Mouse (Mus musculus) midbrain, embryonic 16.5 days (tissue): ENCODE data around the gene Ptpn1. TPM values are rescaled to one million over a fixed set of nuclear protein-coding genes. Genes with fewer than 3 reads are reported as not detected.

Experiments used
- ATAC-seq: fragments of 200-750 bp; cut with Nextera tagmentation; 2 replicates; pipeline ENCODE4 v1.8.0; 2017; ENCODE audit warnings: moderate TSS enrichment
- H3K27ac ChIP-seq: fragments of 300-500 bp; sonication (generic); 2 replicates; pipeline ENCODE4 v1.5.1; 2014; ENCODE audit warnings: mild to moderate bottlenecking, low read length, mixed read lengths
- H3K27me3 ChIP-seq: fragments of 300-500 bp; sonication (generic); 2 replicates; pipeline ENCODE4 v1.6.1; 2014; ENCODE audit warnings: low read depth, low read length, mixed read lengths; ENCODE audit not compliant: control insufficient read depth, insufficient read depth
- H3K36me3 ChIP-seq: fragments of 300-500 bp; sonication (generic); 2 replicates; pipeline ENCODE4 v1.6.1; 2014; ENCODE audit warnings: mild to moderate bottlenecking, low read length, moderate library complexity, mixed read lengths; ENCODE audit not compliant: control insufficient read depth, insufficient read depth
- H3K4me1 ChIP-seq: fragments of 300-500 bp; sonication (generic); 2 replicates; pipeline ENCODE4 v1.6.1; 2014; ENCODE audit warnings: mild to moderate bottlenecking, low read length, mixed read lengths; ENCODE audit not compliant: control insufficient read depth, insufficient read depth
- H3K4me2 ChIP-seq: fragments of 300-500 bp; sonication (generic); 2 replicates; pipeline ENCODE4 v1.6.1; 2014; ENCODE audit warnings: mild to moderate bottlenecking, low read length, mixed read lengths
- H3K4me3 ChIP-seq: fragments of 300-500 bp; sonication (generic); 2 replicates; pipeline ENCODE4 v1.5.1; 2014; ENCODE audit warnings: low read depth, mild to moderate bottlenecking, low read length, moderate library complexity, mixed read lengths
- H3K9ac ChIP-seq: fragments of 300-500 bp; sonication (generic); 2 replicates; pipeline ENCODE4 v1.6.1; 2014; ENCODE audit warnings: low read depth, low read length, mixed read lengths
- H3K9me3 ChIP-seq: fragments of 300-500 bp; sonication (generic); replicated peaks from 2 replicates; pipeline ENCODE4 v1.6.1; 2014; ENCODE audit warnings: mild to moderate bottlenecking, low read length, mixed read lengths; ENCODE audit not compliant: control insufficient read depth, poor library complexity, severe bottlenecking
- WGBS: fragments of 180-500 bp; shearing (Covaris S2); extraction: QIAGEN DNeasy Blood & Tissue Kit; methylation state at CpG from one replicate; pipeline ENCODE4 v1.1.7; 2014; 5-methylcytosine and 5-hydroxymethylcytosine counted together
- polyA plus RNA-seq: library from polyadenylated mRNA; unstranded; fragments of >200 nt; fragmentation: Nextera tagmentation; extraction: Ambion mirVana; gene quantifications from 2 replicates; pipeline ENCODE4 v1.2.1, GENCODE M21; 2015

Ptpn1 gene
- polyA plus RNA-seq, 1 experiment from 2014 or later, result 79.8 TPM

DNA sequence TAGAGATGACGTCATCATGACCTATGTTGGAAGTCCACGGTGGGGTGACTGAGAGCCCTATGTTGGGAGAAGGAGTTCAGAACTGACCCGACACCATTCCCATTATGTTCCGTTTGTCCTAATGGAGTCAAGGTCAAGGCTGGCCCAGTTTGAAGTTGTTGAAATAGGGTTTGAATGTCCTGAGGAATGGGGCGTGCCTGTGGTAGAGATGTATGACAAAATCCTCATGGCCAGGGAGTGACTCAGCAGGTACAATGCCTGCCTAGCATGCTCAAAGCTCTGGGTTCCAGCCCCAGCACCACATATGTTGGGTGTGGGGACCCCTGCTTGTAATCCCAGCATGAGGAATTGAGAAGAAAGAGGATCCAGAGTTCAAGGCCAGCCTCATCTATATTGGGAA is 20.3 kb upstream of the Ptpn1 start:
- Histone ChIP-seq H3K4me1 (no peaks in the 10 kb centered on the region), H3K4me3 (no peak overlapping the region), H3K27me3 (no peaks in the 10 kb centered on the region), H3K4me2 (no peak overlapping the region), H3K9me3 (no peaks in the 10 kb centered on the region), H3K36me3 (no peaks in the 10 kb centered on the region), H3K27ac (no peak overlapping the region), H3K9ac (no peak overlapping the region)
- WGBS, result 95% methylated on average over 5 of the region's 5 CpGs
- ATAC-seq, result no peak

DNA sequence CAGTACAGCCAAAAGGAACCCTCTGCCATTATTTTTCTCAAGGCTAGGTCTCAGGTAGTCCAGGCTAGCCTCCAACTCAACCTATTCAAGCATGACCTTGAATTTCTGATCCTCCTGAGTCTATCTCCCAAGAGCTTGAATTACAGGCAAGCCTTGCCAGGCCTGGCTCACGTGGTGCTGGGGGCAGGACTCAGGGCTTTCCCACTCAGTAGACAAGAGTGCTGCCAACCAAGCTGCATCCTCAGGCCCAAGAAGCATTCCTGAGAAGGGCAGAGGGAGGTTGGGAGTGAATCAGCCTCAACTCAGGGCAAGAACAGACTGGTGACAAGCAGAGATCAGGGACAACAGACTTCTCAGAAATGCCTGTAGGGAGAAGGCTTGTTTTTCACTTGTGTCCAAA is 12.8 kb upstream of the Ptpn1 start:
- Histone ChIP-seq H3K9ac (no peak overlapping the region), H3K4me3 (no peak overlapping the region), H3K9me3 (no peaks in the 10 kb centered on the region), H3K27me3 (no peaks in the 10 kb centered on the region), H3K36me3 (no peaks in the 10 kb centered on the region), H3K4me1 (no peaks in the 10 kb centered on the region), H3K27ac (no peak overlapping the region), H3K4me2 (no peak overlapping the region)
- no peak for ATAC-seq
- WGBS, result 66% methylated on average over 1 of the region's 1 CpGs

DNA sequence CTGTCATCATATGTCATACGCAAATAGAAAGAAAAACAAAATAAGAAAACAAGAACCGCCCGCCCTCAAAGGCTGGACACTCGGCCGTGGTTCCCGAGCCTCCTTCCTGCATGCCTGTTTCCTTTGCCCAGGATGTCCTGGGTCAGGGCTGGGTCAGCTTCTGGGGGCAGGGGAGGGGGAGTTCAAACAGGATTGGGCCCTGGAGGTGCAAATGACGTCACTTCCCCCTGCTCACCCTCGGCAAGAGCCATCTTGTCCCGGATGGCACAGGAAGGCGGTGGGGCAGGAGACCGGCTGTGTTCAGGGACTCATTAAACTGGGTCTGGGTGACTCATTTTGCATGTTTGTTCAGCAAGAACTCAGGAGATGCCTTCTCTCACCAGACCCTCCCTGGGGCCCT is 11.8 kb upstream of the Ptpn1 start:
- Histone ChIP-seq H3K9ac (no peak overlapping the region), H3K27ac (no peak overlapping the region), H3K4me2 (no peak overlapping the region), H3K4me3 (no peak overlapping the region), H3K27me3 (no peaks in the 10 kb centered on the region), H3K36me3 (no peaks in the 10 kb centered on the region), H3K4me1 (no peaks in the 10 kb centered on the region; the same call in 1 of the 2 replicates), H3K9me3 (no peaks in the 10 kb centered on the region)
- ATAC-seq, result no peak
- 78% methylated on average over 11 of the region's 11 CpGs for WGBS

DNA sequence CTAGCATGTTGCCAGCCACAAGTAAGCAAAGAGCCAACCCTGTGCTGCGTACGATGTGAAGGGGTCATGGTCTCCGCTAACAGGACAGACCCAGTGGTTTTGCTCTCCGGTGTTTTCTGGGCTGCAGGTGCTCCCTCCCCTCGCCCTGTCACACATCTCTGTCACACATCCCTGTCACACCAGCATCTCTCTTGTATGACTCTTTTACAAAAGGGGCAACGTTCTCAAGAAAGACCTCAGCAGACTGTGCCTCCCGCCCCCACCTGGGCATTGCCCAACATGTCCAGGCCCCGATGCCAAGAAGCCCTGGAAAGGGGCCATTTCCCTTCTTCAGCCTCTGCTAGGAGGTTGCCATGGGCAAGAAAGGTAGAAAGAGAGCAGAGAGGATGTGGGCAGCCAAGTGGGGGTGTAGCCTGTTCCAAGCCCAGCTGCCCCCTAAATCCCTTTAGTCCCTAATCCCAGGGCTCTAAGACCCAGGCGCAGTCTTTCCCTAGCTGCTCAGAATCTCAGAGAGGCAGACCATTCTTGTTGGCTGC is 10.8 kb upstream of the Ptpn1 start:
- no peak overlapping the region for H3K9ac ChIP-seq
- no peak overlapping the region for H3K4me2 ChIP-seq
- H3K4me3 ChIP-seq, result no peak overlapping the region
- no peaks in the 10 kb centered on the region for H3K36me3 ChIP-seq
- H3K27me3 ChIP-seq, result no peaks in the 10 kb centered on the region
- no peak overlapping the region for H3K27ac ChIP-seq
- WGBS, result 83% methylated on average over 9 of the region's 9 CpGs
- no peak for ATAC-seq
- H3K4me1 ChIP-seq, result no peaks in the 10 kb centered on the region; the same call in 1 of the 2 replicates
- H3K9me3 ChIP-seq, result no peaks in the 10 kb centered on the region

DNA sequence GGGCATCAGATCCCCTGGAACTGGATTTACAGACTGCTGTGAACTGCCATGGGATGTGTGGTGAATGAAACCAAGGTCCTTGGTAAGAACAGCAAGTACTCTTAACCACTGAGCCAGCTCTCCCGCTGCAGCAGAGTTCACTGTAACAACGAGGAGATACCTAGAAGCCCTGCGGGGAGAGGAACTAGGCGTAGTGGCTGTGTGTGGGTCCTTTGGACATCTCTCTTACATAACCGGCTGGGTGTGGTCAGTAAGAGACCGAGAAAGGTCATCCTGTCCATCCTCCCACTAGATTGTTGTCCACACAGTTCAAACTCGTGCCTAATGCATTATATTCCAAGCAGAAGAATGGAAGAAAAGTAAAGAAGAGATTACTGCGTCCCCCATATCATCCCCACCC is 10.0 kb upstream of the Ptpn1 start:
- H3K27me3 ChIP-seq, result no peaks in the 10 kb centered on the region
- H3K4me1 ChIP-seq, result no peaks in the 10 kb centered on the region; the same call in 1 of the 2 replicates
- ATAC-seq, result no peak
- H3K4me3 ChIP-seq, result no peak overlapping the region
- H3K9ac ChIP-seq, result no peak overlapping the region
- H3K36me3 ChIP-seq, result no peaks in the 10 kb centered on the region
- H3K9me3 ChIP-seq, result no peaks in the 10 kb centered on the region
- no peak overlapping the region for H3K27ac ChIP-seq
- 82% methylated on average over 8 of the region's 8 CpGs for whole genome bisulfite sequencing
- no peak overlapping the region for H3K4me2 ChIP-seq

DNA sequence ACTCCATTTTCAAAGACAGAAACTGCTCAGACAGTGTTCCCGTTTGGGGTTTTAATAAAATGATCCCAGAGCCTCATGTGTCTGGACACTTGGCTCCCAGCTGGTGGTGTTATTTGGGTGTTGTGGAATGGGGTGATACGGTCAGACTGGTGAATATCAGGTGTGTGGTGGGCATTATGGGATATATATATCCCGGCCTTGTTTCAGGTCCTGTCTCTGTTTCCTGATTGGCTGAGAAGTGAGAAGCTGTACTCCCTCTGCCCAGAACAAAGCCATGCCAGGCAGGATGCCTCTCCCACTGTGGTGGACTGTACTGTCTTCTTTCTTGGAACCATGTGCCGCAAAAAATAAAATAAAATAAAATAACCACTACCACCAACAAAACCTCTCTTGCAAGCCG is 7.8 kb upstream of the Ptpn1 start:
- no peak overlapping the region for H3K27ac ChIP-seq
- WGBS, result 85% methylated on average over 5 of the region's 5 CpGs
- H3K27me3 ChIP-seq, result no peaks in the 10 kb centered on the region
- no peak overlapping the region for H3K4me2 ChIP-seq
- H3K4me3 ChIP-seq, result no peak overlapping the region
- H3K36me3 ChIP-seq, result no peaks in the 10 kb centered on the region
- no peaks in the 10 kb centered on the region for H3K9me3 ChIP-seq
- no peaks in the 10 kb centered on the region; the same call in 1 of the 2 replicates for H3K4me1 ChIP-seq
- no peak overlapping the region for H3K9ac ChIP-seq
- ATAC-seq, result no peak

DNA sequence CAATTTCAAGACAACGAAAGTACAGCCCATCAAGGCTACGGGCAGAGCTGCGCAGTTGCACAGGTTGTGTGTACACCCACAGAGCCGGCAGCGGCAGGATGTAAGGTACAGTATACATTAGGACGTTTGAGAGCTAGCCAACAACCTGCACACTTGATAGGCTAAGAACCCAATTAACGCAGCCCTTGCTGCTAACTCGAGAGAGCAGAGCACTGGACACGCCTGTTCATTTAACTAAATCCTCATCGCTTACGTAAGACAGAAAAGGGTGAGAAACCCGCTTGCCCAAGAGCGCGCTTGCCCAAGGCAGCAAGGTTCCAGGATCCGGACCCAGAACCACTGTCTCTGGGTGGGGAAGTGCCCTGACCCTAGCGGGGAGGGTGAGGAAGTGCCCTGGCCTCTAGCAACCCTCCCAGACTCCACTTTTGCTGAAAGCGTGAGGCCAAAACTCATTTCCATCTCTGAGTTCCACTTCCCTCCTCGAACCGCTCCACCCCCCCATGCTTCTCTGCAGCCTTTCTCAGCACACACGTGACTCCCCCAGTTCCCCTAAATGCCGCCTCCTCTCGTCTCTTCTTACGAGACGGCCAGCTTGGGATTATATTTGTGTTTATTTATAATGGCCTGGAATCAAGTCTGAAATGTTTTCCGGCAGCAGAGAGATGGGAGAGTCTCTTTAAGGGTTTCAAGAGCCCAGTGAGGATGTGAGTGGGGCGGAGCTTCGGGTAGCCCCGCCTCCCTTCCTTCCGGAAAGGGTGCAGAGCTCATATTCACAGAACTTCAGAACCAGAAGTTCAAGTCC is 6.9 kb upstream of the Ptpn1 start:
- Histone ChIP-seq H3K4me2 (peak overlapping the region; percentile 93), H3K27me3 (no peaks in the 10 kb centered on the region), H3K9ac (peak overlapping the region; percentile 64), H3K36me3 (no peaks in the 10 kb centered on the region), H3K4me1 (no peaks in the 10 kb centered on the region; the same call in 1 of the 2 replicates), H3K4me3 (peak overlapping the region; percentile 49), H3K27ac (peak overlapping the region; percentile 46; the same call in 1 of the 2 replicates), H3K9me3 (no peaks in the 10 kb centered on the region)
- 4% methylated on average over 29 of the region's 29 CpGs for WGBS
- peak; percentile 47 for ATAC-seq

DNA sequence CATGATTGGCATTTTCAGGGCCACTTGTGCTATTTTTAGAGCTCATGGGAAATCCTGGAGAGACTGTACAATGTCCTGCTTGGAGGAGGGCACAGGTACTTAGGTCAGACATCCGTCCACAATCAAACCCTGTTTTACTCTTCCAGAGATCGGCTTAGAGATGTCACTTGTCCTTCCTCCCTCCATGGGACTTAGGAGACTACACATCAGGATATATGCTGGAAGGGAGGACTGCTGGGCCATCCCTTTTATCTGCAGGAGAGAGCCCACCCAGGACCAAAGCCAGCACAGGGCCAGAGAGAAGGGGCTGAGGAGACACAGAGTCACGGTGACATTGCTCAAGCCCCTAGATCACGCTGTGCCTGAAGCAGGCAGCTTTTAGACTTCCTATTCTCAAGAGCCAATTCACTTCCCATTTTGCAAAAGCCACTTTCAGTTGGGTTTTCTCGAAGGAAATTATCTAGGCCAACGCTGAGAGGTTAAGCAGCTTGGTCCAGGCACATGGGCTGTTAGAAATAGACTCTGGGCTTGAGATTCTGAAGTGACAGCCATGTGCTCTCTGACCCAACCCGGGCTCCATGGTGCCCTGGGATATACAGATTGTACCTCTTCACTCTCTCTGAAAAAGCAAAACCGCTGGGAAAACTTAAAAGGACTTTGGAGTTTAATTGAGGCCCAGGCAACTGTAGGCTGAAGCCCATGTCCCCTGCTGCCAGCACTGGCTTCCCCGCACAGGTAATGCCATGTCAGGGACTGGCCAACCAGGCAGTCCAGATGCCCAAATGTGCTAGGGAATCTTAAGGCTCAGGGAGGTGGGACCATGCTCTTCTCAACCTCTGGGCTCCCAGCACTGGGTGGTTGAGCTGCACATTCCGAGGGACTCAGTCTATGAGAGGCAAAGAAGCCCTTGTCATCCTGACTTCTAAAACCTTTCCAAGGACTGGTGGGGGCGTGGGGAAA is 5.7 kb upstream of the Ptpn1 start:
- Histone ChIP-seq H3K27ac (no peak overlapping the region), H3K4me2 (no peak overlapping the region)

More for the DNA sequence above, 5.7 kb upstream of the Ptpn1 start:
- H3K4me1 ChIP-seq, result no peaks in the 10 kb centered on the region; the same call in 1 of the 2 replicates
- 85% methylated on average over 11 of the region's 11 CpGs for WGBS
- no peaks in the 10 kb centered on the region for H3K27me3 ChIP-seq
- H3K4me3 ChIP-seq, result no peak overlapping the region
- no peak for ATAC-seq
- H3K36me3 ChIP-seq, result no peaks in the 10 kb centered on the region
- no peaks in the 10 kb centered on the region for H3K9me3 ChIP-seq
- no peak overlapping the region for H3K9ac ChIP-seq
